Mouse (Mus musculus): ENCODE measurements around the gene Pgd. TPM values are rescaled to one million over a fixed set of nuclear protein-coding genes. Genes with fewer than 3 reads are reported as not detected.

Gene Pgd
- polyA plus RNA-seq, 1 experiment from 2014 or later = 76.5 TPM

GRCm38 (mm10) chr4:149191103-149191502 lies 24.5 kb upstream of the Pgd start:
- Histone ChIP-seq H3K4me1 (replicated peaks; ENCODE audit: control insufficient read depth, insufficient read depth, low read length) (no peaks in the 10 kb centered on the region), H3K4me2 (ENCODE audit: low read length) (no peak overlapping the region), H3K9me3 (ENCODE audit: control insufficient read depth, low read length) (no peaks in the 10 kb centered on the region), H3K9ac (ENCODE audit: low read length) (no peak overlapping the region), H3K4me3 (ENCODE audit: low read depth, low read length) (no peak overlapping the region), H3K27ac (ENCODE audit: low read depth) (no peak overlapping the region), H3K27me3 (replicated peaks; ENCODE audit: control insufficient read depth, insufficient read depth, low read length) (no peaks in the 10 kb centered on the region), H3K36me3 (ENCODE audit: control insufficient read depth, insufficient read depth, low read length) (peaks cover 29% of the 10 kb centered on the region)
- no peak for DNase-seq (ENCODE audit: low spot score)
- 81% methylated on average over 7 of the region's 7 CpGs for WGBS
- ATAC-seq (replicated peaks; ENCODE audit: low FRiP score, low TSS enrichment, low read depth) = no peak

DNA sequence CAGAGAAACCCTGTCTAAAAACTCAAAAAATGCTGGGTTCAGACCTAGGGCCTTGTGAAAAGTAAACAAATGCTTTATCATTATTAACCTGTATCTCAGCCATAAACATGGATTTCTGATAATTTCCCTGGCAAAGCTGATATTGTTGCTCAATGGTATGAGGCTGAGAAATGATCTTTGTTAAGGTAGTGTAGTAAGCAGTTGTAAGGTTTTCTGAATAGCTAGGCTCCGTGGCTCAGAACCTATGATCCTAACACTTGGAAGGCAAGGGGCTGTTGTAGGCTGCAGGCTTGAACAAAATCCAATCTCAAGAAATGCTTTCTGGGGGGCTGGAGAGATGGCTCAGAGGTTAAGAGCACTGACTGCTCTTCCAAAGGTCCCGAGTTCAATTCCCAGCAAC lies 22.0 kb upstream of the Pgd start:
- no peak overlapping the region for H3K9ac ChIP-seq (ENCODE audit: low read length)
- H3K4me2 ChIP-seq (ENCODE audit: low read length) = no peak overlapping the region
- H3K9me3 ChIP-seq (ENCODE audit: control insufficient read depth, low read length) = no peaks in the 10 kb centered on the region
- ATAC-seq (replicated peaks; ENCODE audit: low FRiP score, low TSS enrichment, low read depth) = no peak
- no peak for DNase-seq (ENCODE audit: low spot score)
- H3K27ac ChIP-seq (ENCODE audit: low read depth) = no peak overlapping the region
- no peaks in the 10 kb centered on the region for H3K4me1 ChIP-seq (replicated peaks; ENCODE audit: control insufficient read depth, insufficient read depth, low read length)
- peaks cover 46% of the 10 kb centered on the region for H3K36me3 ChIP-seq (ENCODE audit: control insufficient read depth, insufficient read depth, low read length)
- no peak overlapping the region for H3K4me3 ChIP-seq (ENCODE audit: low read depth, low read length)
- H3K27me3 ChIP-seq (replicated peaks; ENCODE audit: control insufficient read depth, insufficient read depth, low read length) = no peaks in the 10 kb centered on the region
- WGBS = 83% methylated on average over 2 of the region's 2 CpGs

DNA sequence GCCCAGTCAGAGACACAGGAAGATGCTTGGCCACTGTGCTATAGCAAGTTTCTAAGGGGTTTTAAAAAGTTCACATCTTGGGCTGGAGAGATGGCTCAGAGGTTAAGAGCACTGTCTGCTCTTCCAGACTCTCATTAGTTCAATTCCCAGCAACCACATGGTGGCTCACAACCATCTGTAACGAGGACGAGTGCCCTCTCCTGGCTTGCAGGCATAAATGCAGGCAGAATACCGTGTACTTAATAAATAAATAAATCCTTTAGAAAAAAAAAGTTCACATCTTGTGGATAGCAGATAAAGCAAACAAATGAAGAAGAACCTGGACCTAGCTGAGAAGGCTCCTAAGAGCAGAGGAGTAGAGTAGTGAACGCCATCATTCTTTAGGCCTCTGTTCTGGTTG lies 16.2 kb upstream of the Pgd start:
- DNase-seq (ENCODE audit: low spot score) = no peak
- WGBS = 68% methylated on average over 4 of the region's 4 CpGs
- Histone ChIP-seq H3K27ac (ENCODE audit: low read depth) (no peak overlapping the region), H3K4me1 (replicated peaks; ENCODE audit: control insufficient read depth, insufficient read depth, low read length) (no peaks in the 10 kb centered on the region), H3K9ac (ENCODE audit: low read length) (no peak overlapping the region), H3K4me2 (ENCODE audit: low read length) (no peak overlapping the region), H3K27me3 (replicated peaks; ENCODE audit: control insufficient read depth, insufficient read depth, low read length) (no peaks in the 10 kb centered on the region), H3K9me3 (ENCODE audit: control insufficient read depth, low read length) (no peaks in the 10 kb centered on the region), H3K36me3 (ENCODE audit: control insufficient read depth, insufficient read depth, low read length) (peaks cover 76% of the 10 kb centered on the region), H3K4me3 (ENCODE audit: low read depth, low read length) (no peak overlapping the region)
- no peak for ATAC-seq (replicated peaks; ENCODE audit: low FRiP score, low TSS enrichment, low read depth)

GRCm38 (mm10) chr4:149182192-149182591 lies 15.6 kb upstream of the Pgd start:
- no peak overlapping the region for H3K4me3 ChIP-seq (ENCODE audit: low read depth, low read length)
- 89% methylated on average over 7 of the region's 7 CpGs for WGBS
- ATAC-seq (replicated peaks; ENCODE audit: low FRiP score, low TSS enrichment, low read depth) (no peak), DNase-seq (ENCODE audit: low spot score) (no peak)
- H3K4me2 ChIP-seq (ENCODE audit: low read length) = no peak overlapping the region
- H3K4me1 ChIP-seq (replicated peaks; ENCODE audit: control insufficient read depth, insufficient read depth, low read length) = no peaks in the 10 kb centered on the region
- H3K27me3 ChIP-seq (replicated peaks; ENCODE audit: control insufficient read depth, insufficient read depth, low read length) = no peaks in the 10 kb centered on the region
- no peaks in the 10 kb centered on the region for H3K9me3 ChIP-seq (ENCODE audit: control insufficient read depth, low read length)
- peaks cover 70% of the 10 kb centered on the region for H3K36me3 ChIP-seq (ENCODE audit: control insufficient read depth, insufficient read depth, low read length)
- no peak overlapping the region for H3K9ac ChIP-seq (ENCODE audit: low read length)
- no peak overlapping the region for H3K27ac ChIP-seq (ENCODE audit: low read depth)

DNA sequence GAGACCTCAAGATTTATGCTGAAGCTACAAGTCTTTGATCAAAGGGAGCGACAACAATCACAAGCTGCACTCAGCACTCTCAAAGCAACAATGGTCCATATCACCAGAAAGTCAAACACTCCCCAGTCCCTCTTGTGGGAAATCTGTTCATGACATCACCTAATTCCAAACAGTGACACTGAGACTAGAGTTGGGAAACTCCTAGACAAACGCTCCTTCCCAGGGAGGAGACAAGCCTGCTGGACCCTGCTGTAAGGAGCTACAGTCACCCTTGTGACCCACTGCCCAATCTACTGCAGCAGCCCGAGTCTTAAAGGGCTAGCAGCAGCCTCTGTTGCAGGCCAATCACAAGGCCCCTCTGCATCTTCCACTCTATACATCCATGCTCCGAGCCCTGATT lies 13.0 kb upstream of the Pgd start:
- Histone ChIP-seq H3K27me3 (replicated peaks; ENCODE audit: control insufficient read depth, insufficient read depth, low read length) (no peaks in the 10 kb centered on the region), H3K9me3 (ENCODE audit: control insufficient read depth, low read length) (no peaks in the 10 kb centered on the region), H3K9ac (ENCODE audit: low read length) (no peak overlapping the region), H3K4me2 (ENCODE audit: low read length) (no peak overlapping the region), H3K4me3 (ENCODE audit: low read depth, low read length) (no peak overlapping the region), H3K27ac (ENCODE audit: low read depth) (no peak overlapping the region), H3K36me3 (ENCODE audit: control insufficient read depth, insufficient read depth, low read length) (peaks cover 52% of the 10 kb centered on the region), H3K4me1 (replicated peaks; ENCODE audit: control insufficient read depth, insufficient read depth, low read length) (no peaks in the 10 kb centered on the region)
- WGBS = 60% methylated on average over 4 of the region's 4 CpGs
- ATAC-seq (replicated peaks; ENCODE audit: low FRiP score, low TSS enrichment, low read depth) = no peak
- no peak for DNase-seq (ENCODE audit: low spot score)

DNA sequence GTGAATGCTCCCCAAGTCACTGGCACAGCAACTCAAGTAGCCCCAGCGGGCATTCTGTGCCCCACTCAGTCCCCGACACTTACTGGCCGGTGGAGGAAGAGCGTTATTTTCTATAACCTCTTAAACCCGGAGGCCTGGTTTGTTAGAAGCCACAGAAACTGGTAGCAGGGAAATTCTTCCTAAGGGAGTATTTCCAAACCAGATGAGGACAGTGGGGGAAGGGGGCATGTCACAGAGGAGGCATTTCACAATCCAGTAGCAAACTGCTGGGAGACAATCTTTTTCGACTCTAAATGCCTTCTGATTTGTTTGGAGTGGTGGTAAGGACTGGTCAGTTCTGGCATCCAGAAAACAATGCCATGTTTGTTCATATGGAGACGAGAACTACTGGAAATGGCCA lies 12.6 kb upstream of the Pgd start:
- H3K9ac ChIP-seq (ENCODE audit: low read length) = no peak overlapping the region
- no peak overlapping the region for H3K27ac ChIP-seq (ENCODE audit: low read depth)
- DNase-seq (ENCODE audit: low spot score) (no peak), ATAC-seq (replicated peaks; ENCODE audit: low FRiP score, low TSS enrichment, low read depth) (no peak)
- no peaks in the 10 kb centered on the region for H3K4me1 ChIP-seq (replicated peaks; ENCODE audit: control insufficient read depth, insufficient read depth, low read length)
- H3K36me3 ChIP-seq (ENCODE audit: control insufficient read depth, insufficient read depth, low read length) = peaks cover 49% of the 10 kb centered on the region
- no peak overlapping the region for H3K4me2 ChIP-seq (ENCODE audit: low read length)
- no peaks in the 10 kb centered on the region for H3K9me3 ChIP-seq (ENCODE audit: control insufficient read depth, low read length)
- 80% methylated on average over 7 of the region's 7 CpGs for WGBS
- H3K27me3 ChIP-seq (replicated peaks; ENCODE audit: control insufficient read depth, insufficient read depth, low read length) = no peaks in the 10 kb centered on the region
- no peak overlapping the region for H3K4me3 ChIP-seq (ENCODE audit: low read depth, low read length)

- 72% methylated on average over 7 of the region's 7 CpGs for WGBS
- Histone ChIP-seq H3K27me3 (replicated peaks; ENCODE audit: control insufficient read depth, insufficient read depth, low read length) (no peaks in the 10 kb centered on the region), H3K4me1 (replicated peaks; ENCODE audit: control insufficient read depth, insufficient read depth, low read length) (no peaks in the 10 kb centered on the region), H3K4me2 (ENCODE audit: low read length) (no peak overlapping the region), H3K9ac (ENCODE audit: low read length) (no peak overlapping the region), H3K36me3 (ENCODE audit: control insufficient read depth, insufficient read depth, low read length) (peaks cover 41% of the 10 kb centered on the region), H3K4me3 (ENCODE audit: low read depth, low read length) (no peak overlapping the region), H3K27ac (ENCODE audit: low read depth) (no peak overlapping the region), H3K9me3 (ENCODE audit: control insufficient read depth, low read length) (no peaks in the 10 kb centered on the region)
- ATAC-seq (replicated peaks; ENCODE audit: low FRiP score, low TSS enrichment, low read depth) = 0 out of 2 replicates have a peak, but pooled peaks have one; percentile 40
- DNase-seq (ENCODE audit: low spot score) = no peak
Observed at GRCm38 (mm10) chr4:149178328-149178727, 11.8 kb upstream of the Pgd start.

DNA sequence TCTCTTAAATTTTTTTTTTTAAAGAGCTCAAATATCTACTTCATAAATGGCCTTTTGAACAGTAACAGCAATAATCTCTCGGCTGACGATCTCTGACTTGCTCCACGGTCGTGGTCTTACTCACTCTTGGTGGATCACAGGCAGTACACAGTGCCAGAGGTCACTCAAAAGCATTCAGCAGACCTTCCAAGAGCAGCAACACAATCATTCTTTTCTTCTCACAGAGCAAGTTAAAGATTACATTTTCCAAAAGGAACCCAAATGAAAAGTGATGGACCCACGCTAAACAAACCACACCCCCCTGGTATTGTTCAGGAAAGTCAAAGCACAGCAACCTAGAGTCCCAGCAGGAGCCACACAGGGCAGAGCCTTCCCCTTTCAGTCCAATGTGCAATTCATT lies 10.5 kb upstream of the Pgd start:
- Histone ChIP-seq H3K9me3 (ENCODE audit: control insufficient read depth, low read length) (no peaks in the 10 kb centered on the region), H3K4me2 (ENCODE audit: low read length) (no peak overlapping the region), H3K27me3 (replicated peaks; ENCODE audit: control insufficient read depth, insufficient read depth, low read length) (no peaks in the 10 kb centered on the region), H3K4me3 (ENCODE audit: low read depth, low read length) (no peak overlapping the region), H3K4me1 (replicated peaks; ENCODE audit: control insufficient read depth, insufficient read depth, low read length) (no peaks in the 10 kb centered on the region; the same call in 1 of the 2 replicates), H3K27ac (ENCODE audit: low read depth) (no peak overlapping the region), H3K36me3 (ENCODE audit: control insufficient read depth, insufficient read depth, low read length) (peaks cover 29% of the 10 kb centered on the region), H3K9ac (ENCODE audit: low read length) (no peak overlapping the region)
- ATAC-seq (replicated peaks; ENCODE audit: low FRiP score, low TSS enrichment, low read depth) (no peak), DNase-seq (ENCODE audit: low spot score) (no peak)
- 58% methylated on average over 5 of the region's 5 CpGs for WGBS

DNA sequence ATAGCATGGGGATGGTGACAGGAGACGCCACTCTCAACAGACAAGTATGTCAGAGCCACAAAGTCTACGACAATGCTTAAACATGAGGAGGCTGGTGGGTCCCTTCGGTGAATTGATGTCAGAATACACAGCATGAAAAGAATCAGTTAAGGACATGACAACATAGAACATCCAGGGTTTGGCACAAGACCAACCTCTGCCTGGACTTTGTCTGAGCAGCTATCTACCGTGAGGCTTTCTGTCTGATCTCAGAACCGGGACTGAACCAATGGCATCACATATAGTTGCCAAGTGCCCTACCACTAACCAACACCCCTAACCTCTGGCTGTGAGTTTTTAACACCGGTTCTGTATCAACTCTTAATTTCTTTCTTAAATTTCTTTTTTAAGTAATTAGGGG lies 10.1 kb upstream of the Pgd start:
- Histone ChIP-seq H3K9ac (ENCODE audit: low read length) (no peak overlapping the region), H3K27me3 (replicated peaks; ENCODE audit: control insufficient read depth, insufficient read depth, low read length) (no peaks in the 10 kb centered on the region), H3K36me3 (ENCODE audit: control insufficient read depth, insufficient read depth, low read length) (peaks cover 25% of the 10 kb centered on the region), H3K4me2 (ENCODE audit: low read length) (no peak overlapping the region), H3K4me3 (ENCODE audit: low read depth, low read length) (no peak overlapping the region), H3K4me1 (replicated peaks; ENCODE audit: control insufficient read depth, insufficient read depth, low read length) (no peaks in the 10 kb centered on the region; the same call in 1 of the 2 replicates), H3K9me3 (ENCODE audit: control insufficient read depth, low read length) (no peaks in the 10 kb centered on the region), H3K27ac (ENCODE audit: low read depth) (no peak overlapping the region)
- WGBS = 82% methylated on average over 6 of the region's 6 CpGs
- no peak for DNase-seq (ENCODE audit: low spot score)
- no peak for ATAC-seq (replicated peaks; ENCODE audit: low FRiP score, low TSS enrichment, low read depth)
